Mouse (Mus musculus): Measurements from ENCODE around the gene N4bp2l2.

Gene N4bp2l2

GRCm38 (mm10) chr5:150561376-150561775, 104.6 kb downstream of the N4bp2l2 start:
- DNase-seq (ENCODE audit: low spot score), result no peak

- DNase-seq (ENCODE audit: low spot score), result no peak
These were observed 105.1 kb downstream of the N4bp2l2 start for GRCm38 (mm10) chr5:150560851-150561250.

- DNase-seq (ENCODE audit: low spot score), result no peak
These were observed 106.4 kb downstream of the N4bp2l2 start for GRCm38 (mm10) chr5:150559519-150560103.

Data from embryo, embryonic 10.5 days (tissue).